Mouse (Mus musculus) thymus, adult 2 months (tissue): ENCODE measurements around the gene Rassf10. TPM values are rescaled to one million over a fixed set of nuclear protein-coding genes. Genes with fewer than 3 reads are reported as not detected.

Experiments
- DNase-seq: peaks from one replicate; pipeline ENCODE4 v3.0.0; 2021
- H3K27ac ChIP-seq: fragments of 200-500 bp; 2 replicates; pipeline ENCODE4 v1.5.1; 2012; ENCODE audit warnings: low read length, control low read depth; ENCODE audit not compliant: control insufficient read depth, insufficient read depth
- H3K27me3 ChIP-seq: fragments of 200-500 bp; 2 replicates; pipeline ENCODE4 v1.6.1; 2012; ENCODE audit warnings: mild to moderate bottlenecking, low read length, moderate library complexity, mixed read lengths; ENCODE audit not compliant: control insufficient read depth, insufficient read depth
- H3K36me3 ChIP-seq: fragments of 200-500 bp; 2 replicates; pipeline ENCODE4 v1.6.1; 2012; ENCODE audit warnings: mild to moderate bottlenecking, low read length, moderate library complexity; ENCODE audit not compliant: control insufficient read depth, insufficient read depth
- H3K4me1 ChIP-seq: fragments of 200-500 bp; replicated peaks from 2 replicates; pipeline ENCODE4 v1.6.1; 2012; ENCODE audit warnings: low read length; ENCODE audit not compliant: control insufficient read depth, insufficient read depth
- H3K4me3 ChIP-seq: fragments of 200-500 bp; 2 replicates; pipeline ENCODE4 v1.5.1; 2012; ENCODE audit warnings: mild to moderate bottlenecking, low read length, control low read depth, moderate library complexity; ENCODE audit not compliant: control insufficient read depth, insufficient read depth
- CTCF ChIP-seq: fragments of 200-500 bp; IDR thresholded peaks from 2 replicates; pipeline ENCODE4 v1.5.1; 2012; ENCODE audit warnings: mild to moderate bottlenecking, control low read depth, low read length, moderate library complexity, borderline replicate concordance; ENCODE audit not compliant: control insufficient read depth, poor library complexity, insufficient read depth; ENCODE audit errors: extremely low read depth
- POLR2A ChIP-seq: fragments of 200-500 bp; IDR thresholded peaks from 2 replicates; pipeline ENCODE4 v1.6.1; 2012; ENCODE audit warnings: mild to moderate bottlenecking, low read length, control low read depth, moderate library complexity; ENCODE audit not compliant: control insufficient read depth, poor library complexity, insufficient read depth; ENCODE audit errors: extremely low read depth
- WGBS: fragments of 180-500 bp; shearing (Covaris S2); methylation state at CpG from one replicate; pipeline ENCODE4 v1.1.7; 2018; 5-methylcytosine and 5-hydroxymethylcytosine counted together
- polyA plus RNA-seq: library from polyadenylated mRNA; depleted of rRNA; stranded (reverse); fragments of >200 nt; gene quantifications from 2 replicates; pipeline ENCODE4 v1.2.3, GENCODE M21; 2012

Rassf10 gene
- polyA plus RNA-seq, 1 experiment = 0.92 TPM

GRCm38 (mm10) chr7:112937089-112937488 is 16.7 kb upstream of the Rassf10 start:
- 24% methylated on average over 8 of the region's 8 CpGs for WGBS
- TF ChIP-seq CTCF = no peak
- TF ChIP-seq POLR2A = no peak
- no peak overlapping the region for H3K4me3 ChIP-seq

GRCm38 (mm10) chr7:112938959-112939358 is 14.8 kb upstream of the Rassf10 start:
- H3K4me1 ChIP-seq = no peaks in the 10 kb centered on the region
- H3K4me3 ChIP-seq = no peak overlapping the region
- WGBS = 49% methylated on average over 5 of the region's 5 CpGs
- no peaks in the 10 kb centered on the region for H3K27me3 ChIP-seq
- TF ChIP-seq POLR2A (no peak), CTCF (no peak)
- H3K36me3 ChIP-seq = no peaks in the 10 kb centered on the region
- DNase-seq = no peak
- no peak overlapping the region for H3K27ac ChIP-seq

More at GRCm38 (mm10) chr7:112937089-112937488, 16.7 kb upstream of the Rassf10 start:
- Histone ChIP-seq H3K36me3 (no peaks in the 10 kb centered on the region), H3K27ac (no peak overlapping the region), H3K27me3 (no peaks in the 10 kb centered on the region), H3K4me1 (no peaks in the 10 kb centered on the region)
- DNase-seq = no peak

- Histone ChIP-seq H3K27me3 (no peaks in the 10 kb centered on the region), H3K4me1 (no peaks in the 10 kb centered on the region), H3K4me3 (no peak overlapping the region), H3K36me3 (no peaks in the 10 kb centered on the region), H3K27ac (no peak overlapping the region)
- 79% methylated on average over 5 of the region's 5 CpGs for WGBS
- TF ChIP-seq CTCF (no peak), POLR2A (no peak)
- no peak for DNase-seq
Observed at GRCm38 (mm10) chr7:112942567-112942966, 11.2 kb upstream of the Rassf10 start.

GRCm38 (mm10) chr7:112943056-112943455 is 10.7 kb upstream of the Rassf10 start:
- 84% methylated on average over 1 of the region's 1 CpGs for WGBS
- TF ChIP-seq CTCF (no peak), POLR2A (no peak)
- no peaks in the 10 kb centered on the region for H3K36me3 ChIP-seq
- H3K4me1 ChIP-seq = no peaks in the 10 kb centered on the region
- H3K27me3 ChIP-seq = no peaks in the 10 kb centered on the region
- no peak for DNase-seq
- no peak overlapping the region for H3K27ac ChIP-seq
- H3K4me3 ChIP-seq = no peak overlapping the region

- Histone ChIP-seq H3K27me3 (no peaks in the 10 kb centered on the region), H3K4me1 (no peaks in the 10 kb centered on the region), H3K27ac (no peak overlapping the region), H3K36me3 (no peaks in the 10 kb centered on the region), H3K4me3 (no peak overlapping the region)
- 37% methylated on average over 6 of the region's 6 CpGs for WGBS
- TF ChIP-seq POLR2A (no peak), CTCF (no peak)
- DNase-seq = no peak
Observed at GRCm38 (mm10) chr7:112946706-112947105, 7.1 kb upstream of the Rassf10 start.

- TF ChIP-seq POLR2A (no peak), CTCF (no peak)
- H3K27ac ChIP-seq = no peak overlapping the region
- H3K4me1 ChIP-seq = no peaks in the 10 kb centered on the region
- peak overlapping the region; percentile 14; the same call in 1 of the 2 replicates for H3K4me3 ChIP-seq
- 4% methylated on average over 82 of the region's 82 CpGs for WGBS
- H3K27me3 ChIP-seq = peaks cover 11% of the 10 kb centered on the region; the same call in 1 of the 2 replicates
- DNase-seq = no peak
- H3K36me3 ChIP-seq = no peaks in the 10 kb centered on the region
Observed at GRCm38 (mm10) chr7:112954351-112955102, 765 bp downstream of the Rassf10 start.
